Mouse (Mus musculus) G1E (cell line): ENCODE measurements around the gene Tmem125. TPM values are rescaled to one million over a fixed set of nuclear protein-coding genes. Genes with fewer than 3 reads are reported as not detected.

ENCODE experiments used
- ATAC-seq: 2 replicates; pipeline ENCODE4 v1.8.0; 2016; ENCODE audit warnings: mild to moderate bottlenecking; ENCODE audit not compliant: insufficient number of reproducible peaks, poor library complexity, low FRiP score, severe bottlenecking; ENCODE audit errors: extremely low read depth
- DNase-seq: peaks from one replicate; pipeline ENCODE4 v3.0.0; 2012; ENCODE audit warnings: low spot score
- H3K27me3 ChIP-seq: 2 replicates; pipeline ENCODE4 v1.6.1; 2012; ENCODE audit warnings: mild to moderate bottlenecking, low read length, inconsistent platforms; ENCODE audit not compliant: insufficient read depth
- H3K36me3 ChIP-seq: replicated peaks from 2 replicates; pipeline ENCODE3; 2012; ENCODE audit warnings: mild to moderate bottlenecking, inconsistent platforms
- H3K4me1 ChIP-seq: 2 replicates; pipeline ENCODE4 v1.6.1; 2012; ENCODE audit warnings: low read depth, low read length, inconsistent platforms, mixed read lengths; ENCODE audit not compliant: insufficient read depth
- H3K4me3 ChIP-seq: 2 replicates; pipeline ENCODE4 v1.5.1; 2012; ENCODE audit warnings: low read depth, mild to moderate bottlenecking, inconsistent platforms, low read length, moderate library complexity, mixed read lengths
- H3K9me3 ChIP-seq: replicated peaks from 2 replicates; pipeline ENCODE4 v1.6.1; 2012; ENCODE audit warnings: inconsistent platforms
- CTCF ChIP-seq: IDR thresholded peaks from 2 replicates; pipeline ENCODE4 v1.5.1; 2012; ENCODE audit warnings: low read depth, low read length, inconsistent platforms, mixed read lengths
- GATA1 ChIP-seq: IDR thresholded peaks from 2 replicates; pipeline ENCODE4 v1.6.1; 2012; ENCODE audit warnings: borderline replicate concordance, low read length, inconsistent platforms, mixed read lengths
- GATA2 ChIP-seq: IDR thresholded peaks from 2 replicates; pipeline ENCODE4 v1.6.1; 2012; ENCODE audit warnings: low read depth, low read length, inconsistent platforms, borderline replicate concordance
- POLR2AphosphoS5 ChIP-seq: IDR thresholded peaks from 2 replicates; pipeline ENCODE4 v1.6.1; 2012; ENCODE audit warnings: low read depth, low read length, inconsistent platforms; ENCODE audit not compliant: insufficient replicate concordance
- TAL1 ChIP-seq: conservative IDR thresholded peaks from 2 replicates; pipeline ENCODE4 v1.6.1; 2012; ENCODE audit warnings: low read depth, low read length, inconsistent platforms, mixed read lengths
- polyA plus RNA-seq: library from polyadenylated mRNA; stranded (reverse); fragments of >175 nt; gene quantifications from 2 replicates; pipeline ENCODE4 v1.2.3, GENCODE M21; 2012
- total RNA-seq, 2 experiments: library from RNA; stranded (forward) in 1 of 2; stranded (reverse) in 1 of 2; fragments of 200-1000 nt in 1 of 2; fragments of >200 nt in 1 of 2; fragmentation: Nextera tagmentation in 1 of 2; gene quantifications; 2 replicates each; pipeline ENCODE4 v1.2.3; 2014 to 2017

The Tmem125 gene
- total and polyA plus RNA-seq, 3 experiments = 0.22 TPM; not detected in 2

DNA sequence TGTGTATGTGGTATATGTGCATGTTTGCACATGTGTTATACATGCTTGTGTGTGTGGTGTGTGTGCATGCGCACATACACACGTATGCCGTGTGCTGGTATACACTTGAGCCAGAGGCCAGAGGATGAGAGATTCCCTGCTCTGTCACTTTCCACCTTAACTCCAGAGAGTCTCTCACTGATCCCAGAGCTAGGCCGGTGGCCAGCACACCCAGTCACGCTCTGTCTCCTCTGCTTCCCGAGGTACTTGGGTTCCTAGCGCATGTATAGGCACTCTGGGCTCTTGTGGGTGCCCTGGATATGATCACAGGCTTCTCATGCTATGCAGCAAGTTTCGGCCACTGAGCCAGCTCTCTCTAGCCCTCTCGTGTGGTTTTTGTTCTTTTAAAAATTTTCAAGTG is 43.1 kb downstream of the Tmem125 start:
- Histone ChIP-seq H3K36me3 (no peaks in the 10 kb centered on the region), H3K4me1 (no peaks in the 10 kb centered on the region), H3K27me3 (peaks cover 13% of the 10 kb centered on the region), H3K4me3 (no peak overlapping the region), H3K9me3 (no peaks in the 10 kb centered on the region)
- no peak for DNase-seq
- ATAC-seq = no peak
- TF ChIP-seq GATA1 (no peak), POLR2AphosphoS5 (no peak), TAL1 (no peak), CTCF (no peak)

DNA sequence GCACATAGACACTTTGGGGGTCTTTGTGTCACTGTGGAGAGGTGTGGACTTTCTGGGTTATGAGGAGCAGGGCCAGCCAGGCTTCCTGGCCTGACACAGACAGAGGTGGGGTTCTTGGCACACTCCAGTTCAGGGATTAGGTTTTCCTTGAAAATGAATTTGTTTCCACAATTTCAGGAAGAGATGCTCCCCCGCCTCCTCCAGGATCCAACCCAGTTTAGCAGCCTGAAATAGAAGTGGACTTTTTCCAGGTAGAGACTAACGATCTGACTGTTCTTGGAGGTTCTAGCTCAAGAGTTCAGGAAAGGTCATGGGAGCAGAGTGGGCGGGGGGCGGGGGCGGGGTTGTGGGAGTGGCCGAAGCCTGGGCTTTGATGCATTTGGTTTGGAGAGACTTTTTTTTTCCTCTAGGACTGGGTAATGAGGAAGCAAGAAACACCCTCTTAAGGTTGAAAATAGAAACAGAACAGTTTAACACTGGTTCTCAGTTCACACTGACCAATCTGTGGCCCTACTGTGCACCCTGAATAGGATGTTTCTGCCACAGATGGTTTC is 43.6 kb downstream of the Tmem125 start:
- H3K27me3 ChIP-seq = peaks cover 13% of the 10 kb centered on the region
- no peaks in the 10 kb centered on the region for H3K9me3 ChIP-seq
- no peak for DNase-seq
- TF ChIP-seq GATA1 (no peak), TAL1 (no peak), CTCF (no peak), POLR2AphosphoS5 (no peak), GATA2 (no peak)
- H3K4me1 ChIP-seq = no peaks in the 10 kb centered on the region
- ATAC-seq = no peak
- H3K4me3 ChIP-seq = no peak overlapping the region
- H3K36me3 ChIP-seq = no peaks in the 10 kb centered on the region

Other genes with a start within 250 kb of the Tmem125 start
- gene Szt2, start 134.8 kb downstream of the Tmem125 start, total RNA-seq (2014; fragmentation: Nextera tagmentation) = 28.3 and 28.5 TPM in 2 replicates
- 5.2 and 6.2 TPM in 2 replicates for gene Szt2, start 134.8 kb downstream of the Tmem125 start, total RNA-seq (2017)
- gene Szt2, start 134.8 kb downstream of the Tmem125 start, polyA plus RNA-seq = 64.3 and 82.7 TPM in 2 replicates
- 73.5 and 87.0 TPM in 2 replicates for gene Med8, start 134.7 kb downstream of the Tmem125 start, total RNA-seq (2014; fragmentation: Nextera tagmentation)
- gene Med8, start 134.7 kb downstream of the Tmem125 start, total RNA-seq (2017) = 124 and 133 TPM in 2 replicates
- 43.4 and 45.0 TPM in 2 replicates for gene Med8, start 134.7 kb downstream of the Tmem125 start, polyA plus RNA-seq
- gene Elovl1, start 116.0 kb downstream of the Tmem125 start, total RNA-seq (2014; fragmentation: Nextera tagmentation) = 95.3 and 122 TPM in 2 replicates
- 117 and 138 TPM in 2 replicates for gene Elovl1, start 116.0 kb downstream of the Tmem125 start, total RNA-seq (2017)
- 82.4 and 98.1 TPM in 2 replicates for gene Elovl1, start 116.0 kb downstream of the Tmem125 start, polyA plus RNA-seq
- 43.7 and 52.5 TPM in 2 replicates for gene Cdc20, start 106.7 kb downstream of the Tmem125 start, total RNA-seq (2014; fragmentation: Nextera tagmentation)
- 86.2 and 97.4 TPM in 2 replicates for gene Cdc20, start 106.7 kb downstream of the Tmem125 start, total RNA-seq (2017)
- gene Cdc20, start 106.7 kb downstream of the Tmem125 start, polyA plus RNA-seq = 153 and 175 TPM in 2 replicates
- gene Mpl, start 86.5 kb downstream of the Tmem125 start, total RNA-seq (2014; fragmentation: Nextera tagmentation) = not detected in 2 replicates
- 0.06 and 1.0 TPM in 2 replicates for gene Mpl, start 86.5 kb downstream of the Tmem125 start, total RNA-seq (2017)
- 0.03 and 0.05 TPM in 2 replicates for gene Mpl, start 86.5 kb downstream of the Tmem125 start, polyA plus RNA-seq
- gene Tie1, start 54.0 kb downstream of the Tmem125 start, total RNA-seq (2014; fragmentation: Nextera tagmentation) = not detected in 2 replicates
- 0.05 TPM in 1 of 2 replicates, not detected in the other for gene Tie1, start 54.0 kb downstream of the Tmem125 start, total RNA-seq (2017)
- 0.01 TPM in 1 of 2 replicates, not detected in the other for gene Tie1, start 54.0 kb downstream of the Tmem125 start, polyA plus RNA-seq
- not detected in 2 replicates for gene 2610528J11Rik, start 17.0 kb downstream of the Tmem125 start, total RNA-seq (2014; fragmentation: Nextera tagmentation)
- gene 2610528J11Rik, start 17.0 kb downstream of the Tmem125 start, total RNA-seq (2017) = not detected in 2 replicates
- gene 2610528J11Rik, start 17.0 kb downstream of the Tmem125 start, polyA plus RNA-seq = not detected in 2 replicates
- gene Cfap57, start 76.7 kb upstream of the Tmem125 start, total RNA-seq (2014; fragmentation: Nextera tagmentation) = not detected in 2 replicates
- 0.05 TPM in 1 of 2 replicates, not detected in the other for gene Cfap57, start 76.7 kb upstream of the Tmem125 start, total RNA-seq (2017)
- not detected in 2 replicates for gene Cfap57, start 76.7 kb upstream of the Tmem125 start, polyA plus RNA-seq
- gene Ebna1bp2, start 76.8 kb upstream of the Tmem125 start, total RNA-seq (2014; fragmentation: Nextera tagmentation) = 116 and 153 TPM in 2 replicates
- gene Ebna1bp2, start 76.8 kb upstream of the Tmem125 start, total RNA-seq (2017) = 116 and 127 TPM in 2 replicates
- 25.0 and 41.7 TPM in 2 replicates for gene Ebna1bp2, start 76.8 kb upstream of the Tmem125 start, polyA plus RNA-seq
- gene Olfr62, start 114.9 kb upstream of the Tmem125 start, total RNA-seq (2014; fragmentation: Nextera tagmentation) = not detected in 2 replicates
- 0.11 TPM in 1 of 2 replicates, not detected in the other for gene Olfr62, start 114.9 kb upstream of the Tmem125 start, total RNA-seq (2017)
- gene Olfr62, start 114.9 kb upstream of the Tmem125 start, polyA plus RNA-seq = not detected in 2 replicates
- not detected in 2 replicates for gene Olfr1342, start 148.7 kb upstream of the Tmem125 start, total RNA-seq (2014; fragmentation: Nextera tagmentation)
- gene Olfr1342, start 148.7 kb upstream of the Tmem125 start, total RNA-seq (2017) = 0.11 TPM in 1 of 2 replicates, not detected in the other
- not detected in 2 replicates for gene Olfr1342, start 148.7 kb upstream of the Tmem125 start, polyA plus RNA-seq
- not detected in 2 replicates for gene Olfr1341, start 159.5 kb upstream of the Tmem125 start, total RNA-seq (2014; fragmentation: Nextera tagmentation)
- gene Olfr1341, start 159.5 kb upstream of the Tmem125 start, total RNA-seq (2017) = 0.12 and 0.16 TPM in 2 replicates
- not detected in 2 replicates for gene Olfr1341, start 159.5 kb upstream of the Tmem125 start, polyA plus RNA-seq
- not detected in 2 replicates for gene Olfr1340, start 176.1 kb upstream of the Tmem125 start, total RNA-seq (2014; fragmentation: Nextera tagmentation)
- 0.05 TPM in 1 of 2 replicates, not detected in the other for gene Olfr1340, start 176.1 kb upstream of the Tmem125 start, total RNA-seq (2017)
- not detected in 2 replicates for gene Olfr1340, start 176.1 kb upstream of the Tmem125 start, polyA plus RNA-seq
- gene Olfr1339, start 188.1 kb upstream of the Tmem125 start, total RNA-seq (2014; fragmentation: Nextera tagmentation) = not detected in 2 replicates
- gene Olfr1339, start 188.1 kb upstream of the Tmem125 start, total RNA-seq (2017) = 0.06 and 0.11 TPM in 2 replicates
- gene Olfr1339, start 188.1 kb upstream of the Tmem125 start, polyA plus RNA-seq = not detected in 2 replicates
- not detected in 2 replicates for gene Olfr1338, start 214.7 kb upstream of the Tmem125 start, total RNA-seq (2014; fragmentation: Nextera tagmentation)
- gene Olfr1338, start 214.7 kb upstream of the Tmem125 start, total RNA-seq (2017) = 0.12 TPM in 1 of 2 replicates, not detected in the other
- not detected in 2 replicates for gene Olfr1338, start 214.7 kb upstream of the Tmem125 start, polyA plus RNA-seq
- gene Olfr1337, start 238.5 kb upstream of the Tmem125 start, total RNA-seq (2014; fragmentation: Nextera tagmentation) = not detected in 2 replicates
- gene Olfr1337, start 238.5 kb upstream of the Tmem125 start, total RNA-seq (2017) = 0.22 TPM in 1 of 2 replicates, not detected in the other
- gene Olfr1337, start 238.5 kb upstream of the Tmem125 start, polyA plus RNA-seq = not detected in 2 replicates